Mouse (Mus musculus) small intestine, adult 2 months (tissue): Measurements from ENCODE around the gene Mctp1.

ENCODE experiments used
- CTCF ChIP-seq: fragments of 200-500 bp; IDR thresholded peaks from 2 replicates; pipeline ENCODE4 v1.5.1; 2012; ENCODE audit warnings: low read depth, mild to moderate bottlenecking, control low read depth, inconsistent platforms, low read length, moderate library complexity, mixed read lengths; ENCODE audit not compliant: insufficient replicate concordance, insufficient read length; ENCODE audit errors: extremely low read depth
- POLR2A ChIP-seq: fragments of 200-500 bp; IDR thresholded peaks from 2 replicates; pipeline ENCODE4 v1.6.1; 2012; ENCODE audit warnings: low read depth, mild to moderate bottlenecking, control low read depth, inconsistent platforms, low read length, moderate library complexity

- TF ChIP-seq CTCF (no peak), POLR2A (no peak)
Observed at GRCm38 (mm10) chr13:76391920-76392319, 7.6 kb downstream of the Mctp1 start.
